Mouse (Mus musculus) CD4-positive, CD25-positive, alpha-beta regulatory T cell, adult 2 months (primary cell): ENCODE results near the gene Cnnm1.
"Not testable (repeated sequence)": the region's sequence is repeated elsewhere in the genome, so short reads cannot be mapped to it uniquely, and the experiment has no call there.

ENCODE experiments used
- DNase-seq: peaks from one replicate; pipeline ENCODE4 v3.0.0-alpha.2; 2012; ENCODE audit warnings: low read depth, low spot score

Cnnm1 gene

GRCm38 (mm10) chr19:43465076-43465475 lies 24.8 kb downstream of the Cnnm1 start:
- DNase-seq = no peak

GRCm38 (mm10) chr19:43465601-43466255 lies 25.5 kb downstream of the Cnnm1 start:
- no peak for DNase-seq

- no peak for DNase-seq
Observed at GRCm38 (mm10) chr19:43467927-43468685, 27.9 kb downstream of the Cnnm1 start.

GRCm38 (mm10) chr19:43469333-43469732 lies 29.1 kb downstream of the Cnnm1 start:
- no peak for DNase-seq

GRCm38 (mm10) chr19:43472331-43472730 lies 32.1 kb downstream of the Cnnm1 start:
- no peak for DNase-seq

GRCm38 (mm10) chr19:43472781-43473180 lies 32.5 kb downstream of the Cnnm1 start:
- DNase-seq = no peak

- no peak for DNase-seq
Observed at GRCm38 (mm10) chr19:43475642-43476041, 35.4 kb downstream of the Cnnm1 start.

- DNase-seq = no peak
Observed at GRCm38 (mm10) chr19:43476063-43476462, 35.8 kb downstream of the Cnnm1 start.

GRCm38 (mm10) chr19:43477436-43477835 lies 37.2 kb downstream of the Cnnm1 start:
- no peak for DNase-seq

GRCm38 (mm10) chr19:43478891-43479290 lies 38.7 kb downstream of the Cnnm1 start:
- peak; percentile 67 for DNase-seq

GRCm38 (mm10) chr19:43479431-43479830 lies 39.2 kb downstream of the Cnnm1 start:
- no peak for DNase-seq

GRCm38 (mm10) chr19:43480512-43480911 lies 40.3 kb downstream of the Cnnm1 start:
- no peak for DNase-seq

- peak; percentile 48 for DNase-seq
Observed at GRCm38 (mm10) chr19:43487429-43487828, 47.2 kb downstream of the Cnnm1 start.

- not testable (repeated sequence) for DNase-seq
Observed at GRCm38 (mm10) chr19:43493316-43493715, 53.1 kb downstream of the Cnnm1 start.

GRCm38 (mm10) chr19:43493878-43494277 lies 53.6 kb downstream of the Cnnm1 start:
- no peak for DNase-seq

GRCm38 (mm10) chr19:43494914-43495313 lies 54.7 kb downstream of the Cnnm1 start:
- DNase-seq = no peak

GRCm38 (mm10) chr19:43495846-43496245 lies 55.6 kb downstream of the Cnnm1 start:
- DNase-seq = peak; percentile 73

- no peak for DNase-seq
Observed at GRCm38 (mm10) chr19:43497440-43497839, 57.2 kb downstream of the Cnnm1 start.

- DNase-seq = no peak
Observed at GRCm38 (mm10) chr19:43498874-43499273, 58.6 kb downstream of the Cnnm1 start.

- no peak for DNase-seq
Observed at GRCm38 (mm10) chr19:43502630-43503029, 62.4 kb downstream of the Cnnm1 start.

- DNase-seq = not testable (repeated sequence)
Observed at GRCm38 (mm10) chr19:43503593-43503992, 63.4 kb downstream of the Cnnm1 start.

GRCm38 (mm10) chr19:43505441-43505840 lies 65.2 kb downstream of the Cnnm1 start:
- no peak for DNase-seq
